Mouse (Mus musculus): ENCODE data around the gene Ahcyl2. TPM values are rescaled to one million over a fixed set of nuclear protein-coding genes. Genes with fewer than 3 reads are reported as not detected.

Gene Ahcyl2
- total and polyA plus RNA-seq, 3 experiments = 50.0 to 204 (median 184) TPM

DNA sequence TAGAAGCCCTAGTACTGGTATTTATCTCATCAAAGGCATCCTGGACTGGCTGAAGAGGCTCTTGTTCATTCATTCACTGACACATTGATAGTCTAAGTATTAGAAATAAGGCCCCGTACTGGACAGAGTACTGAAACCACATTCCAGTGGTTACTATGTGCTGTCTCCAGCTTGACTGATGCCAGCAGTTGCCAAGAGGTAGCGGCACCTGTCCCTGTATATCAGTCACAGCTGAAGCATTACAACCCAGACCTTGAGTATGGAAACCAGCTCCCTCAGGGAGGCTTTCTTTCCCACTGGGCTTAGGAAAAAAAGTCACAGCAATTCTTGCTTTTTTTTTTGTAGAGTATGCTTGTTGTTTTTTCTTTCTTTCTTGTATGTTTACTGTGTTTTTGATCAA, 173.2 kb downstream of the Ahcyl2 start:
- H3K4me1 ChIP-seq (ENCODE audit: control insufficient read depth in 1 of 2, insufficient read depth in 2 of 2) = peaks cover 0 to 6% of the 10 kb centered on the region in 2 experiments; a peak in 1 of 4 replicates
- no peak overlapping the region for H3K4me2 ChIP-seq (ENCODE audit: insufficient read depth, low read depth, poor library complexity, severe bottlenecking)
- no peak for DNase-seq (ENCODE audit: extremely low read depth)
- H3K4me3 ChIP-seq (replicated peaks in 1 of 3; ENCODE audit: low read depth in 2 of 3, low read length in 2 of 3, poor library complexity in 1 of 3) = no peak overlapping the region
- dilution Hi-C loops (cut with MboI; ENCODE audit: extremely low pct_ligation_motif_present, extremely low pct_unique_long_range_greater_than_20kb, low sequenced_read_pairs) = no loop called here
- in situ Hi-C loops (cut with MboI; ENCODE audit: low pct_ligation_motif_present, low pct_unique_long_range_greater_than_20kb, low sequenced_read_pairs) = no loop called here
- H3K27ac ChIP-seq (ENCODE audit: insufficient read depth, low read depth) = no peak overlapping the region
- no peak overlapping the region for H3K9ac ChIP-seq (ENCODE audit: insufficient read depth, low read depth)
- H3K9me3 ChIP-seq (replicated peaks; ENCODE audit: low read length) = no peaks in the 10 kb centered on the region
- TF ChIP-seq MYC (IDR thresholded peaks at IDR 0.05; ENCODE audit: low read depth, low read length) = no peak
- H3K79me2 ChIP-seq (replicated peaks; ENCODE audit: control insufficient read depth, extremely low read depth, insufficient read depth, poor library complexity, severe bottlenecking) = no peaks in the 10 kb centered on the region
- H3K27me3 ChIP-seq (replicated peaks) = no peaks in the 10 kb centered on the region
- H3K36me3 ChIP-seq (replicated peaks in 1 of 2; ENCODE audit: control insufficient read depth in 1 of 2, insufficient read depth in 1 of 2, low read length in 1 of 2) = peaks cover 0 to 15% of the 10 kb centered on the region in 2 experiments

- H3K27ac ChIP-seq (ENCODE audit: insufficient read depth, low read depth) = no peak overlapping the region
- in situ Hi-C loops (cut with MboI; ENCODE audit: low pct_ligation_motif_present, low pct_unique_long_range_greater_than_20kb, low sequenced_read_pairs) = no loop called here
Measured at GRCm38 (mm10) chr6:29944465-29944864, 176.7 kb downstream of the Ahcyl2 start.

GRCm38 (mm10) chr6:29946568-29946967, 178.8 kb downstream of the Ahcyl2 start:
- TF ChIP-seq CTCF (conservative IDR thresholded peaks at IDR 0.05 in 1 of 2, IDR thresholded peaks at IDR 0.05 in 1 of 2; ENCODE audit: low read depth in 2 of 2, low read length in 2 of 2) = peak in 1 of 2 experiments; percentile 71; a peak in 2 of 4 replicates
- TF ChIP-seq RAD21 (IDR thresholded peaks at IDR 0.05; ENCODE audit: low read depth, low read length) = peak; percentile 82
- TF ChIP-seq CHD1 (IDR thresholded peaks at IDR 0.05; ENCODE audit: low read depth, low read length) = no peak
- peak; percentile 66 for TF ChIP-seq SMC3 (IDR thresholded peaks at IDR 0.05; ENCODE audit: low read depth, low read length)
- Histone ChIP-seq H3K27me3 (replicated peaks) (no peaks in the 10 kb centered on the region), H3K9me3 (replicated peaks; ENCODE audit: low read length) (no peaks in the 10 kb centered on the region), H3K9ac (ENCODE audit: insufficient read depth, low read depth) (no peak overlapping the region), H3K4me1 (ENCODE audit: control insufficient read depth in 1 of 2, insufficient read depth in 2 of 2) (no peaks in the 10 kb centered on the region), H3K4me3 (replicated peaks in 1 of 3; ENCODE audit: low read depth in 2 of 3, low read length in 2 of 3, poor library complexity in 1 of 3) (no peak overlapping the region), H3K79me2 (replicated peaks; ENCODE audit: control insufficient read depth, extremely low read depth, insufficient read depth, poor library complexity, severe bottlenecking) (no peaks in the 10 kb centered on the region), H3K36me3 (replicated peaks in 1 of 2; ENCODE audit: control insufficient read depth in 1 of 2, insufficient read depth in 1 of 2, low read length in 1 of 2) (peaks cover 0 to 2% of the 10 kb centered on the region in 2 experiments), H3K27ac (ENCODE audit: insufficient read depth, low read depth) (no peak overlapping the region), H3K4me2 (ENCODE audit: insufficient read depth, low read depth, poor library complexity, severe bottlenecking) (no peak overlapping the region)
- DNase-seq (ENCODE audit: extremely low read depth) = peak; percentile 19
- in situ Hi-C loops (cut with MboI; ENCODE audit: low pct_ligation_motif_present, low pct_unique_long_range_greater_than_20kb, low sequenced_read_pairs) = no loop called here
- dilution Hi-C loops (cut with MboI; ENCODE audit: extremely low pct_ligation_motif_present, extremely low pct_unique_long_range_greater_than_20kb, low sequenced_read_pairs) = no loop called here

More at GRCm38 (mm10) chr6:29944465-29944864, 176.7 kb downstream of the Ahcyl2 start:
- H3K27me3 ChIP-seq (replicated peaks) = no peaks in the 10 kb centered on the region
- dilution Hi-C loops (cut with MboI; ENCODE audit: extremely low pct_ligation_motif_present, extremely low pct_unique_long_range_greater_than_20kb, low sequenced_read_pairs) = no loop called here
- H3K9me3 ChIP-seq (replicated peaks; ENCODE audit: low read length) = no peaks in the 10 kb centered on the region
- no peak overlapping the region for H3K4me2 ChIP-seq (ENCODE audit: insufficient read depth, low read depth, poor library complexity, severe bottlenecking)
- no peak for TF ChIP-seq EP300 (IDR thresholded peaks at IDR 0.05; ENCODE audit: low read length)
- H3K4me1 ChIP-seq (ENCODE audit: control insufficient read depth in 1 of 2, insufficient read depth in 2 of 2) = peaks cover 0 to 6% of the 10 kb centered on the region in 2 experiments; a peak in 1 of 4 replicates
- no peak for DNase-seq (ENCODE audit: extremely low read depth)
- H3K36me3 ChIP-seq (replicated peaks in 1 of 2; ENCODE audit: control insufficient read depth in 1 of 2, insufficient read depth in 1 of 2, low read length in 1 of 2) = peaks cover 0 to 5% of the 10 kb centered on the region in 2 experiments
- H3K79me2 ChIP-seq (replicated peaks; ENCODE audit: control insufficient read depth, extremely low read depth, insufficient read depth, poor library complexity, severe bottlenecking) = no peaks in the 10 kb centered on the region
- no peak overlapping the region for H3K4me3 ChIP-seq (replicated peaks in 1 of 3; ENCODE audit: low read depth in 2 of 3, low read length in 2 of 3, poor library complexity in 1 of 3)
- H3K9ac ChIP-seq (ENCODE audit: insufficient read depth, low read depth) = no peak overlapping the region

GRCm38 (mm10) chr6:29947823-29948222, 180.0 kb downstream of the Ahcyl2 start:
- Histone ChIP-seq H3K27me3 (replicated peaks) (no peaks in the 10 kb centered on the region), H3K4me2 (ENCODE audit: insufficient read depth, low read depth, poor library complexity, severe bottlenecking) (no peak overlapping the region), H3K36me3 (replicated peaks in 1 of 2; ENCODE audit: control insufficient read depth in 1 of 2, insufficient read depth in 1 of 2, low read length in 1 of 2) (peaks cover 0 to 2% of the 10 kb centered on the region in 2 experiments), H3K79me2 (replicated peaks; ENCODE audit: control insufficient read depth, extremely low read depth, insufficient read depth, poor library complexity, severe bottlenecking) (no peaks in the 10 kb centered on the region), H3K9me3 (replicated peaks; ENCODE audit: low read length) (no peaks in the 10 kb centered on the region), H3K4me1 (ENCODE audit: control insufficient read depth in 1 of 2, insufficient read depth in 2 of 2) (no peaks in the 10 kb centered on the region), H3K4me3 (replicated peaks in 1 of 3; ENCODE audit: low read depth in 2 of 3, low read length in 2 of 3, poor library complexity in 1 of 3) (no peak overlapping the region), H3K9ac (ENCODE audit: insufficient read depth, low read depth) (no peak overlapping the region), H3K27ac (ENCODE audit: insufficient read depth, low read depth) (no peak overlapping the region)
- TF ChIP-seq ELF1 (IDR thresholded peaks at IDR 0.05; ENCODE audit: low read depth, low read length) (no peak), MAFK (IDR thresholded peaks at IDR 0.05; ENCODE audit: insufficient replicate concordance, low read length) (no peak)
- in situ Hi-C loops (cut with MboI; ENCODE audit: low pct_ligation_motif_present, low pct_unique_long_range_greater_than_20kb, low sequenced_read_pairs) = no loop called here
- dilution Hi-C loops (cut with MboI; ENCODE audit: extremely low pct_ligation_motif_present, extremely low pct_unique_long_range_greater_than_20kb, low sequenced_read_pairs) = no loop called here
- DNase-seq (ENCODE audit: extremely low read depth) = no peak

Data from CH12.LX (cell line).